Mouse (Mus musculus): ENCODE data around the gene Osbpl2. TPM values are rescaled to one million over a fixed set of nuclear protein-coding genes. Genes with fewer than 3 reads are reported as not detected.

The Osbpl2 gene
- polyA plus RNA-seq, 1 experiment from 2014 or later = 30.5 TPM

GRCm38 (mm10) chr2:180113909-180114890 is 4.9 kb upstream of the Osbpl2 start:
- no peaks in the 10 kb centered on the region for H3K9me3 ChIP-seq (replicated peaks)
- no peak overlapping the region for H3K4me3 ChIP-seq
- H3K27ac ChIP-seq (replicated peaks) = peak overlapping the region; percentile 93
- H3K4me1 ChIP-seq = peaks cover 57% of the 10 kb centered on the region
- no peak for DNase-seq (ENCODE audit: low spot score)
- no peaks in the 10 kb centered on the region for H3K36me3 ChIP-seq
- no peaks in the 10 kb centered on the region; the same call in 1 of the 2 replicates for H3K27me3 ChIP-seq (ENCODE audit: low read depth, poor library complexity, severe bottlenecking)
- 65% methylated on average over 17 of the region's 17 CpGs for WGBS

DNA sequence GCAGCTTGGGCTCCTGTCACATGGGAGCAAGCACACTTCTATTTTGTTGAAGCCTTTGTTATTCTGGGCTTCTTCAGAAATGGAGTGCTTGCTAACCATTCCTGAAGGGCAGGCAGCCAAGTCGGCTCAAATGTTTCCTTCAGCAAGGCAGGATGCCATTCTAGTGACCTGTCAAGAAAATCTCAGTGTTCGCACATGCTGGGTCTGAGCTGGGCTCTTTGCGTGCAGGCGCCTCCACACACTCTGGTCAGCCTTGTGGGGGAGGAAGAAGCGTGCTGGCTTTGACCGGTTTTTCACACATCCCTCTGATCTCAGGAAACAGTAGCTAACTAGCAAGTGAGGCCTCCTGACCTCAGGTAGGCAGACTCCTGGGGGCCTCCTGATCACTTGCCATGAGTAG is 3.8 kb upstream of the Osbpl2 start:
- DNase-seq (ENCODE audit: low spot score) = no peak
- no peak overlapping the region for H3K4me3 ChIP-seq
- WGBS = 66% methylated on average over 6 of the region's 6 CpGs
- H3K27ac ChIP-seq (replicated peaks) = peak overlapping the region; percentile 93
- H3K4me1 ChIP-seq = peaks cover 66% of the 10 kb centered on the region
- no peaks in the 10 kb centered on the region for H3K9me3 ChIP-seq (replicated peaks)
- no peaks in the 10 kb centered on the region; the same call in 1 of the 2 replicates for H3K27me3 ChIP-seq (ENCODE audit: low read depth, poor library complexity, severe bottlenecking)
- H3K36me3 ChIP-seq = no peaks in the 10 kb centered on the region

DNA sequence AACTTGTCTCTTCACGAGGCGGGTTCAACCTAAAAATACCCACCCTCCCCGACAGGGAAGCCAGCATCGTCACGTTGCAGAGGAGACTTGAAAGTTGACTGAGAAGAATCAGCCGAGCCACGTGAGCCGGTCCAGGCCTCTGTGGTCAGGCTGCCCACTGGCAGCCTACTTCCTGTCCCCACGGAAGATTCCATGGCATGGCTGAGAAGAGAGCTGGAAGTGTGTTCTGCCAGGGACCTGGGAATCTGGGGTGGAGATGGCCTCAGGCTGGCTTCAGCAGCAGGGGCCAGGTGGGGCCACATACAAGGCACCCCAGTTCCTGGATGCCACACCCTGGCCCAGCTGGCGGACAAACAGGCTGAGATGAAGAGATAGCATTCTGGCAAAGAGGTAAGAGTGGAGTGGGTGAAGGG is 3.0 kb upstream of the Osbpl2 start:
- Histone ChIP-seq H3K27ac (replicated peaks) (peak overlapping the region; percentile 93), H3K4me3 (no peak overlapping the region), H3K36me3 (no peaks in the 10 kb centered on the region), H3K9me3 (replicated peaks) (no peaks in the 10 kb centered on the region), H3K4me1 (peaks cover 67% of the 10 kb centered on the region), H3K27me3 (ENCODE audit: low read depth, poor library complexity, severe bottlenecking) (no peaks in the 10 kb centered on the region; the same call in 1 of the 2 replicates)
- DNase-seq (ENCODE audit: low spot score) = no peak
- WGBS = 83% methylated on average over 10 of the region's 10 CpGs

DNA sequence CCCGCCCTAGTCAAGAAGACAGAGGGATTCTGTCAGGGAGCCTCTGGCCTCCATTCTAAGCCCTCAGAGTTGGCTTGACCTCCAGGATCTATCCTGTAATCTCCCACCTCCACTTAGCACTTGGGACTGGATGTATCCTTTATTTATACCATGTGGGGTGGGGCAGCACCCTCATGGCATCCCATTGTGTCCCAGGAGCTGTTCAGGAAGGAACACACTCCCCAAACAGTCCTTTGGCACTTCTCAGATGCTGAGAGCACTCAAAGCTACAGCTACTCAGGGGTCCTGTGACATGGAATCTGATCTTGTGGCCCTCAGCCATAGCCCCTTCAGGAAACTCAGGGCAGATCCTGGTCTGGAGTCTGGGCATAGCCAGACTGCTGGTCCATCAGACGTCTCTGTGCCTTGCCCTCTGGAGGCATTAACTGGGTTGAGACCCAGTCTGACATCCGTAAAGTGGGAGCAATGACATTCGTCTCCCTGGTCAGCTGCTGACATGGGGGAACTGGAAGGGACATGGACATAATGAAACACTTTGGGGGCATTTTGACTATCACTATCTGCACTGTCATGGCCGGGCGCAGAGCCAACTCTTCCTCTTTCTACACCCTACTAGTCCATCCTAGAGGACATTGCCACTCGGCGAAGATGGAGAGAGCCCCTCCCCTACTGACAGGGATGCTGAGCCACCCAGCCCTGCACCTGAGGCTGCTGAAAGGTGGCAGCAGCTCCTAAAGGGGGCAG is 2.2 kb upstream of the Osbpl2 start:
- 73% methylated on average over 8 of the region's 8 CpGs for WGBS
- Histone ChIP-seq H3K4me3 (peak overlapping the region; percentile 96), H3K36me3 (no peaks in the 10 kb centered on the region), H3K27ac (replicated peaks) (peak overlapping the region; percentile 93), H3K9me3 (replicated peaks) (no peaks in the 10 kb centered on the region), H3K27me3 (ENCODE audit: low read depth, poor library complexity, severe bottlenecking) (no peaks in the 10 kb centered on the region; the same call in 1 of the 2 replicates), H3K4me1 (peaks cover 67% of the 10 kb centered on the region)
- no peak for DNase-seq (ENCODE audit: low spot score)

DNA sequence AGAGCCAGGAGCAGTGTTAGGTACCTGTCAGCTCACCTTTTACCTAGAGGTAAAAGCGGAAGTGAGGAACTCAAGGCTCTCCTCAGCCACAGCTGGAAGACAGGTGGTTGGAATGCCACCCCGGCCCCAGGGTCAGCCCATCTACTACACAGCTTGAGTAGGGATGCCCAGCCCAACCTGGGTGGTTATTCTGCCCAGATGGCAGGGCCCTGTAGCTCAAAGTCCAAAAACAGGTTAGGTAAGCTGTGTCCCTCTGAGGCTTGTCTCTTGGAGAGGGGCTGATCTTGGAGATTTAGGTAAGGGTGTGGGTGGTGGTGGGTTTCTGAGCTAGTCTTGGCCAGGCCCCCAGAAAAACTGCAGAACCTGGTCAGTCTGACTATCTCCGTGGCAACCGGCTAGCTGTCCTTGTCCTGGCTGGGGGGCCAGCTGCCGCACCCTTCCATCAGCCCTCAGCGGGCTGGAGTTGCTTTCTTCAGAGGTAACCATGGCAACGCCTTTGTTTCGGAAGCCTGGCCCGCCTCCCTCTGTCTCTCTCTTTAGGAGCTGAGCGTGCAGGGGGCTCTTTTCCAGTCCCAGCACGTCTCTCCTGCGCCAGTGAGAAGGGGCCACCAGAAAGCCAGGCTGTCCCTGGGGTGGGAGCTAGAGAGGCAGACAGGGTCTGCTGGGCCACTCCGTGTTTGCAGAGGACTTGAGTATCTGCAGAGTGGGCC is 1.5 kb upstream of the Osbpl2 start:
- peak overlapping the region; percentile 96 for H3K4me3 ChIP-seq
- peak overlapping the region; percentile 93 for H3K27ac ChIP-seq (replicated peaks)
- no peaks in the 10 kb centered on the region; the same call in 1 of the 2 replicates for H3K27me3 ChIP-seq (ENCODE audit: low read depth, poor library complexity, severe bottlenecking)
- WGBS = 9% methylated on average over 13 of the region's 13 CpGs
- peak; percentile 89 for DNase-seq (ENCODE audit: low spot score)
- no peaks in the 10 kb centered on the region for H3K36me3 ChIP-seq
- H3K4me1 ChIP-seq = peaks cover 67% of the 10 kb centered on the region
- no peaks in the 10 kb centered on the region for H3K9me3 ChIP-seq (replicated peaks)

DNA sequence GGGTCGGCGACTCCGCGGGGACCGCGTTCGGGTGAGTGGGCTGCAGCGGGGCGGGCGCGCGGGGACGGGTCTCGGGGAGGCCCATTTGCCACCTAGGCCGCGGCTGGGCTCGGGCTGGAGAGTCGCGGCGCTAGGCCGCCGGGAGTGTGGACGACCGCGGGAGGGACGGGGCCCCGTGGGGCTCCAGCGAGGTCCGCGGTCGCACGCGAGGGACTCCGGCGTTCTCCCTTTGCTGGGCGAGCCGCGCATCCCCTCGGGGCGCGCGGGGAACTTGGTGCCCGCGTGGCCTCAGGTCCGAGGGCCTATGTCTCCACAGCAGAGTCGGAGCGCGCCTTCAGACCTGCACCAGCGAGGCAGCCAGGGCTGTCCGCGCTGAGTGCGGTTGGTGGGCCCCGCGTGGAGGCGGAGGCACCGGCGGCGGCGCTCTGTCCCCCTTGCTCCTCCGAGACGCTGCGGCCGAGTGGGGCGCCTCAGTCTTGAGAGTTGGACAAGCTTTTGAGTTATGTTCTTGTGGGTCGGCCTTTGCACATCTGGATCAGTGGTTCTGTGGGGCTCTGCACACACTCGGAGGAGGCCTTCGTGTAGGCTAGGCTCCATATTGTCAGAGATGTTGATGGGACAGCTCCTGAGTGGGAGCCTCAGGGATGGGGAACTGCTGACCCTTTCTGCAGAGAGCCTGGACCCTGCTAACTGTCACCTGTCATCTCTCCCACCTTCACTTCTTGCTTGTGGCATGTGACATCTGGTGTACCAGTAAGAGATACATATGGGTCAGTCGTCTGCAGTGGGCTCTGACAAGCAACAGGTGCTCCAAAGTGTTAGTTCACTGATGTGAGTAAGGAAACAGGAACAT is 559 bp downstream of the Osbpl2 start:
- H3K36me3 ChIP-seq = peaks cover 13% of the 10 kb centered on the region
- peak overlapping the region; percentile 93 for H3K27ac ChIP-seq (replicated peaks)
- H3K9me3 ChIP-seq (replicated peaks) = no peaks in the 10 kb centered on the region
- peaks cover 56% of the 10 kb centered on the region for H3K4me1 ChIP-seq
- no peak for DNase-seq (ENCODE audit: low spot score)
- peak overlapping the region; percentile 96 for H3K4me3 ChIP-seq
- WGBS = 1% methylated on average over 68 of the region's 68 CpGs
- no peaks in the 10 kb centered on the region; the same call in 1 of the 2 replicates for H3K27me3 ChIP-seq (ENCODE audit: low read depth, poor library complexity, severe bottlenecking)

DNA sequence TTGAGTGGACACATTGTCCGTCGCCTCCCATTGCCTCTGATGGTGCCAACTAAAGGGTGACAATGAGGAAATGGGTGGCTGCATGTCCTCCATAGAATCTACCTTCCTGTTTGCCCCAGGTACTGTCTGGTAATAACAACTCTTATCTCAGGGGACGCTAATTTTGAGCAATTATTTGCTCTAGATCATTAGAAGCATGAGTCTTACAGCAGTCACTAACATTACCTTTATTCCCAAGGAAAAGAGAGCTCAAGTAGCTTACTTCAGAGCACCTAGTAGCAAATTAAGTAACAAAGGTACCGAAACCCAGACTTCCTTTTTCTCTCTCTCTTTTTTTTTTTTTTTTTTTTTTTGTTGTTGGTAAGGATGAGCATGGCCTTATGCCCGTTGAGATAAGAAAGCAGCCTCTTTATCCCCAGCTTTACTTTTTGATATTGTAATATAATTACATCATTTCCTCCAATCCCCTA is 1.2 kb downstream of the Osbpl2 start:
- Histone ChIP-seq H3K27ac (replicated peaks) (0 out of 2 replicates have a peak overlapping the region, but pooled peaks have one; percentile 93), H3K4me1 (peaks cover 52% of the 10 kb centered on the region), H3K4me3 (peak overlapping the region; percentile 96), H3K9me3 (replicated peaks) (no peaks in the 10 kb centered on the region), H3K36me3 (peaks cover 13% of the 10 kb centered on the region), H3K27me3 (ENCODE audit: low read depth, poor library complexity, severe bottlenecking) (no peaks in the 10 kb centered on the region; the same call in 1 of the 2 replicates)
- WGBS = 73% methylated on average over 5 of the region's 5 CpGs
- DNase-seq (ENCODE audit: low spot score) = no peak

DNA sequence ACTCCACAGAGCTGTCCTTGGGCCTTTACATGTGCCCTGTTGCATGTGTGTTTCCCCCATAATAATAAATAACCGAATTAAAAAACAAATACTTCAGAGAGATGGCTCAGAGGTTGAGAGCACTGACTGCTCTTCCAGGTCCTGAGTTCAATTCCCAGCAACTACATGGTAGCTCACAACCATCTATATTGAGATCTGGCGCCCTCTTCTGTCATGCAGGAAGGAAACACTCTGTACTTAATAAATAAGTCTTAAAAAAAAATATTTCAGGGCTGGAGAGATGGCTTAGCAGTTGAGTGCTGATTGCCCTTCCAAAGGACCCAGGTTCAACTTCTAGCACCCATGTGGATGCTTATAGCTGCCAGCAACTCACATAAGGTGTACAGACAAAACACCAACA is 5.1 kb downstream of the Osbpl2 start:
- 84% methylated on average over 2 of the region's 2 CpGs for whole genome bisulfite sequencing
- Histone ChIP-seq H3K9me3 (replicated peaks) (no peaks in the 10 kb centered on the region), H3K36me3 (peaks cover 13% of the 10 kb centered on the region), H3K27ac (replicated peaks) (no peak overlapping the region), H3K27me3 (ENCODE audit: low read depth, poor library complexity, severe bottlenecking) (no peaks in the 10 kb centered on the region), H3K4me1 (peaks cover 41% of the 10 kb centered on the region), H3K4me3 (no peak overlapping the region)
- no peak for DNase-seq (ENCODE audit: low spot score)

DNA sequence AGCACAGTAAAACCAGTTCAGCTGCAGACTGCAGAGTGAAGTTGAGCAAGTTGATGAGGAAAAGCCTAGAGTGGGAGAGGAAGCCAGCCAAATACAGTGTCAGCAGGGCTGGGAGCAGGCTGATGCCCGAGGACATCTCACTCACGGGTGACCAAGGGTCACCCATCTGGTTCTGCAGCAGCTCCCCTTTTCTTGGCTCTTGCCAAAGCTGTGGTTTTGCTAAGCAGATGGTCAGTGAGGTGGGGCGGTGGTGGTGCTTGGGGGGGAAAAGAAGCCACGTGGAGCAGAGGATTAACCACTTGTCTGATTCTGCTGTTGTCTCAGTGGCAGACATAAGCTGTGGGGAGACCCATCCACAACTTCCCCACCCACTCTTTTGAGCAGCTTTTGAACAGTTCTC is 7.1 kb downstream of the Osbpl2 start:
- Histone ChIP-seq H3K27ac (replicated peaks) (peak overlapping the region; percentile 69), H3K9me3 (replicated peaks) (no peaks in the 10 kb centered on the region), H3K4me3 (no peak overlapping the region), H3K36me3 (peaks cover 13% of the 10 kb centered on the region), H3K4me1 (peaks cover 29% of the 10 kb centered on the region), H3K27me3 (ENCODE audit: low read depth, poor library complexity, severe bottlenecking) (no peaks in the 10 kb centered on the region)
- DNase-seq (ENCODE audit: low spot score) = no peak
- WGBS = 15% methylated on average over 4 of the region's 4 CpGs

DNA sequence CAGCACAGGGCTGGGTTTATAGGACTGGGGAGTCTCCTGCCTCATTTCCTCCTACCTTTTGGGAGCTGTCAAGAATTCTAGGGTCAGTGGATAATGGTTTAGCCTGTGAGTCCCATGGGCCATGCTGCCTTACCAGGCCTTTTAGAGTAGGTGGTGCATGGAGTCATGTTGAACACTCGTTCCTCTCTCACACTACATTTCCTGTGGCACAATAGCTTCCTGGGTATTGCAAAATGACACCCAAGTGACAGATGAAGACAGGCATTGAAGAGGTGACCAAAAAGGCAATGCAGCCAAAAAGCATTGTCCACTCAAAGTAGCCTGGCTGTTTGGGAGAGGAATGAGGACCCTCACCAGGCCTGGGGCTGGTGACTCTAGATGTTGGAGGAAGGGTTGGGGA is 8.6 kb downstream of the Osbpl2 start:
- 76% methylated on average over 1 of the region's 1 CpGs for WGBS
- Histone ChIP-seq H3K36me3 (peaks cover 13% of the 10 kb centered on the region), H3K4me1 (peaks cover 29% of the 10 kb centered on the region), H3K9me3 (replicated peaks) (no peaks in the 10 kb centered on the region), H3K27ac (replicated peaks) (0 out of 2 replicates have a peak overlapping the region, but pooled peaks have one; percentile 6), H3K27me3 (ENCODE audit: low read depth, poor library complexity, severe bottlenecking) (no peaks in the 10 kb centered on the region), H3K4me3 (no peak overlapping the region)
- DNase-seq (ENCODE audit: low spot score) = no peak

GRCm38 (mm10) chr2:180133231-180133630 is 14.1 kb downstream of the Osbpl2 start:
- H3K27me3 ChIP-seq (ENCODE audit: low read depth, poor library complexity, severe bottlenecking) = no peaks in the 10 kb centered on the region
- no peaks in the 10 kb centered on the region for H3K9me3 ChIP-seq (replicated peaks)
- WGBS = 95% methylated on average over 4 of the region's 4 CpGs
- H3K4me1 ChIP-seq = no peaks in the 10 kb centered on the region
- H3K27ac ChIP-seq (replicated peaks) = no peak overlapping the region
- no peak overlapping the region for H3K4me3 ChIP-seq
- H3K36me3 ChIP-seq = peaks cover 7% of the 10 kb centered on the region
- DNase-seq (ENCODE audit: low spot score) = no peak
